Mouse (Mus musculus): ENCODE data around the gene Mrpl10. TPM values are rescaled to one million over a fixed set of nuclear protein-coding genes. Genes with fewer than 3 reads are reported as not detected.

The Mrpl10 gene
- polyA plus RNA-seq (2015; fragmentation: Nextera tagmentation; extraction: Ambion mirVana): 54.3 and 56.2 TPM in 2 replicates

DNA sequence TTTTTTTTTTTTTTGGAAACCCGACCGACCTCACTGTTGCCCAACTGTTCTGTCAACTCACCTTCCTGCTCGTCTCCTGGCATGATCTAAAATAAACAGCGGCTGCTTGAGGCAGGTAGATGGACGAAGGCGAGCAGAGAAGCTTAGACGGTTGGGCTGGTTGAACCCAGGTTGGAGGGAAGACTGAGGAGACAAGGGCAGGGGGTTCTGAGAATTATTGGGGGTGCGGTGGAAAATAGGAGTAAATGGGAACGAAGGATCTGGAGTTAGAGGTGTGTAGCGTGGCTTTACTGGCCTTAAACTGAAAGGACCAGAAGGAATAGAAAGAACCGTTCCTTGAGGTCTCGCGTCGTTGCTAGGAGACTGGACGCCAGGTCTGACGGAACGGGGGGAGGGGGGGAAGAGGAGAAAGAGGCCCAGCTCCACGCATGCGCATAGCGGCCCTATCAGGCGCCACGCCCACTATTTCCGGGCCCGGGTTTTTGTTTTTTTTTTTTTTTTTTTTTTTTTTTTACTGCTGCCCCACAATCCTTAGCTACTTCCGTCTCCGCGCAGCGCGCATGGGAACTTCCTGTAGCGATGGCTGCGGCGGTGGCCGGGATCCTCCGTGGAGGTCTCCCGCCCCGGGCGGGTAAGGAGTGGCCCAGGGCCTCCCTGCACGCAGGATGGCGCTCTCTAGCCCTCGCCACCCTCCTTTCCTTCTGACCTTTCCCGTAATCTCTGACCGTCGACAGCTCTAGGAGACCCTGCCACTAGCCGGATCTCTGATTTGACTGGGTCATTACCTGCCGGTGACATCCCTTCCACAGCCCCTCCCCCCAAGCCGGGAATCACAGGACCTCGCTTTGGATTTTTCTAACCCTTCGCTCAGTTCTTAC is at the start of gene Mrpl10, which contains the start of gene Lrrc46:
Gene Mrpl10 (plus strand): TSS at position 539 of the 878 bp plus-strand sequence.
Gene Lrrc46 (minus strand): TSS at position 386 of the 878 bp plus-strand sequence.
- Histone ChIP-seq H3K36me3 (ENCODE audit: control insufficient read depth, insufficient read depth) (no peaks in the 10 kb centered on the region), H3K4me1 (replicated peaks; ENCODE audit: control insufficient read depth, insufficient read depth, low read length) (peaks cover 11% of the 10 kb centered on the region), H3K27ac (ENCODE audit: low read length) (peak within 1 kb of the TSS; percentile 67; the same call in 1 of the 2 replicates), H3K9ac (replicated peaks; ENCODE audit: low read depth, low read length) (peak within 1 kb of the TSS; percentile 87), H3K4me2 (ENCODE audit: low read length) (peak within 1 kb of the TSS; percentile 97), H3K27me3 (replicated peaks; ENCODE audit: control insufficient read depth, insufficient read depth, low read length) (no peaks in the 10 kb centered on the region), H3K9me3 (ENCODE audit: control insufficient read depth, low read length) (no peaks in the 10 kb centered on the region), H3K4me3 (replicated peaks; ENCODE audit: low read length) (peak within 1 kb of the TSS; percentile 78)
- peak; percentile 94 for ATAC-seq
- WGBS: under 1% methylated on average over 42 of the region's 48 CpGs

DNA sequence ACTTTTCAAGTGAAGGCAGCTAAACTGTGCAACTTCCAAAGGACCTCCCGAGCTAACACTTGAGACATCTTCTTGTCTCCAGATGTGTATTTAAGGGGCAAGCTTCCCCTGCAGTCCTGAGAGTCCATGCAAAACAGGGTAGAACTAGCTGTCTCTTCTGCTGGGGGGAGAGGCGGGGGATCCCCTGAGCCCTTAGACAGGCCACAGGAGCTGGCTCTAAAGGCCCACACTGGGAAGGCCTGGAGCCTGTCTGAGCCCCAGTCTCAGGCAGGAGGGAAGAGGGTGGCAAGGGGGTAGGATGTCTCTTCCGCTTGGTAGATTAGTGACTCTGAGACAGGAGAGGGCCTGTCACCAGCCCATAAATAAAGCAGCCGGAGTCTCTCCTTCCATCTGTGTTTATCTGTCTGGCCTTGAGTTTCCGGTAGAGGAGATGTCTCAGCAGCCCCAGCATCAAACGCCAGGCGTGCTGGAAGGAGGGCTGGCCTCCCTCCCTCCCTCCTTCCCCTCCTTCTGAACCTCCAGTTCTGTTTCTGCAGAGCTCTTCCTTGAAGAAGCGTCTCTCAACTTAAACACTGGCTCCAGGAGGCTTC is 48.5 kb upstream of the Mrpl10 start:
- Histone ChIP-seq H3K36me3 (ENCODE audit: control insufficient read depth, insufficient read depth) (no peaks in the 10 kb centered on the region), H3K27me3 (replicated peaks; ENCODE audit: control insufficient read depth, insufficient read depth, low read length) (0 out of 2 replicates have a peak, but pooled peaks cover 3% of the 10 kb centered on the region), H3K27ac (ENCODE audit: low read length) (no peak overlapping the region), H3K9me3 (ENCODE audit: control insufficient read depth, low read length) (no peaks in the 10 kb centered on the region), H3K4me2 (ENCODE audit: low read length) (no peak overlapping the region), H3K4me1 (replicated peaks; ENCODE audit: control insufficient read depth, insufficient read depth, low read length) (peaks cover 21% of the 10 kb centered on the region), H3K9ac (replicated peaks; ENCODE audit: low read depth, low read length) (no peak overlapping the region), H3K4me3 (replicated peaks; ENCODE audit: low read length) (no peak overlapping the region)
- ATAC-seq: no peak
- WGBS: 56% methylated on average over 8 of the region's 8 CpGs

DNA sequence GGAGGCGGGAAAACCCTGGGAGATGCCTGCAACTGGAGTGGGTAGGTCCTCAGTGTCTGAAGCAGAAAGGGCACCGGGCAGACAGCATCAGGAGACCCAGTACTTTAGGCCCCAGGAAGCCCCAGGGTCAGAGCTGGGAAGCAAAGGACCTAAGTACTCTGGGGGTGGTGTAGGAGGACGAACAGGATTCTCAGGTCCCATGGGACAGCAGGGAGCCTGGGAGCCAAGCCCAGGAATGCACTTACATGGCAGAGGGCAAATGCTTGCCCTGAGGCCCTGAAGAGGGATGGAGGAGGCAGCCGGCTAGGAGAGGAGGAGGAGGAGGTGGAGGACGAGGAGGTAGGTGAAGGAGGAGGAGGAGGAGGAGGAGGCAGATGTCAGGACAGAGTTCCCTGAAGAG is 46.3 kb upstream of the Mrpl10 start:
- no peak for ATAC-seq
- Histone ChIP-seq H3K27me3 (replicated peaks; ENCODE audit: control insufficient read depth, insufficient read depth, low read length) (no peaks in the 10 kb centered on the region), H3K4me2 (ENCODE audit: low read length) (no peak overlapping the region), H3K27ac (ENCODE audit: low read length) (no peak overlapping the region), H3K9ac (replicated peaks; ENCODE audit: low read depth, low read length) (no peak overlapping the region), H3K4me1 (replicated peaks; ENCODE audit: control insufficient read depth, insufficient read depth, low read length) (peaks cover 13% of the 10 kb centered on the region), H3K9me3 (ENCODE audit: control insufficient read depth, low read length) (no peaks in the 10 kb centered on the region), H3K4me3 (replicated peaks; ENCODE audit: low read length) (no peak overlapping the region), H3K36me3 (ENCODE audit: control insufficient read depth, insufficient read depth) (no peaks in the 10 kb centered on the region)
- 31% methylated on average over 5 of the region's 5 CpGs for WGBS

DNA sequence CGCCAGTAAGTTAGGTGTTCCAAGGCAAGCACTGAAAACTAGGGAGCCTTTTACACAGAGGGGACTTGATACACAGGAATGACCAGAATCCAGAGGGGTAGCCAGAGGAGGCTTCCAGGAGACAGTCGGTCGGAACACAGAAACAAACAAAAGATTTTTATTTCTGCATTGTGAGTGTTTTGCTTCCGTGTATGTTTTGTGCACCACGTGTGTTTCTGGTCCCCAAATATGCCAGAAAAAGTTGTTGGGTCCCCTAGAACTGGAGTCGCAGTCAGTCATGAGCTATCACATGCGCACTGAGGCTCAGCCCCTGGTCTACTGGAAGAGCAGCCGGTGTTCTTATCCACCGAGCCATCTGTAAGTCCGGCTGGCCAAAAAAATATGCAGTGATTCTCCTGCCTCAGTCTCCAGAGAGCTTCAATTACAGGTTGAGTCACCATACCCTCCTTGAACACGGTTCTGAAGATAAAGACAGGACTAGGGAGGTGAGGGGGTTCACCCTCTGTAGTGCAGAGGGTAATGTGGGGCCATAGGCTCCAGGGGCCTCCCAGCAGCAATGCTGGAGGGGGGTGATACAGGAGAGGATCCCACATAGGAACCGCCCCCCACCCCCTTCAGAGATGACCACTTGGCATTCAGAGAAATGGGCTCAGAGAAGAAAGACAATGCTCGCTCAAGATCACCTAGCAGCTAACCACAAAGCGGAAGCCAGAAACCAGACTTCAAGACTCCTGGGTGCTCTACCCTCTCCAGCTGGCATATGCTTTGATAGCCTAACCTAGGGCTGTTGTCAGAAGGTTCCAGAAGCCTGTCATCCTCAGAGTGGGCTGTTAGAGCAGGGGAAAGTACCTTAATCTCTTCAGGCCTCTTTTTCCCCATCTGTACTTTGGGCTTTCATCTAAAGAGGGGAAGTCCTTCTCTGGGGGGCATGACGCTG is 45.3 kb upstream of the Mrpl10 start:
- no peaks in the 10 kb centered on the region for H3K36me3 ChIP-seq (ENCODE audit: control insufficient read depth, insufficient read depth)
- no peak overlapping the region for H3K4me3 ChIP-seq (replicated peaks; ENCODE audit: low read length)
- peaks cover 13% of the 10 kb centered on the region for H3K4me1 ChIP-seq (replicated peaks; ENCODE audit: control insufficient read depth, insufficient read depth, low read length)
- no peak overlapping the region for H3K27ac ChIP-seq (ENCODE audit: low read length)
- WGBS: 82% methylated on average over 15 of the region's 15 CpGs
- ATAC-seq: no peak
- no peaks in the 10 kb centered on the region for H3K27me3 ChIP-seq (replicated peaks; ENCODE audit: control insufficient read depth, insufficient read depth, low read length)
- no peak overlapping the region for H3K9ac ChIP-seq (replicated peaks; ENCODE audit: low read depth, low read length)
- H3K4me2 ChIP-seq (ENCODE audit: low read length): no peak overlapping the region
- no peaks in the 10 kb centered on the region for H3K9me3 ChIP-seq (ENCODE audit: control insufficient read depth, low read length)

DNA sequence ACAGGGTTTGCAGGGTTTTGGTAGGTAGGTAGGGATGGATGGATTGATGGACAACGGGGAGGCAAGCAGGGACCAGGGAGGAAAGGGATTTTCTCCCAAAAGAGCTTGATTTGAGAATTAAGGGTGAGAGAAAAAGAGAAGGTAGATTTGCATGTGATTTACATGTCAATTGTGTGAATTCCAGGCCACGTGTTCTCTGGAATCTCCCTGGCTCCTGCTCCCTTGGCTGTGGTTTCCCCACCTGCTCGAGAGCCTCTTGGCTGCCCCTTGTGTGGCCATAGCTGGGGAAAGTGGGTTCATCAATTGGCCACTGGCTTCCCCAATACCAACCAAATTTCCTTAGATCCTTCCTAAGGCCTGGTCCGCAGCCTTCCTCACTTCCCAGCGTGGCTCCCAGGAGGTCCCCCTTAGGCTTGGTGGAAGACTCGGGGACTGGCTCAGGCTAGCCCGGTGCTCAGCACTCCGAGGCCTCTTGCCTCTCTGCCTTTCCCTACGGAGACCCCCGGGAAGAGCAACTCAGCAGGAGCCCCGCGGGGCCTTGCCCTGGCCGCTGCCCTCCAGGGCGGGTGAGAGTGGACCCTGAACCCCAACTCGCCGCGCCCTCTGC is 44.5 kb upstream of the Mrpl10 start:
- H3K4me2 ChIP-seq (ENCODE audit: low read length): peak overlapping the region; percentile 55
- no peaks in the 10 kb centered on the region for H3K9me3 ChIP-seq (ENCODE audit: control insufficient read depth, low read length)
- H3K4me3 ChIP-seq (replicated peaks; ENCODE audit: low read length): peak overlapping the region; percentile 25
- H3K27ac ChIP-seq (ENCODE audit: low read length): no peak overlapping the region
- 4% methylated on average over 17 of the region's 17 CpGs for WGBS
- ATAC-seq: peak; percentile 47; the same call in 1 of the 2 replicates
- peaks cover 13% of the 10 kb centered on the region for H3K4me1 ChIP-seq (replicated peaks; ENCODE audit: control insufficient read depth, insufficient read depth, low read length)
- H3K27me3 ChIP-seq (replicated peaks; ENCODE audit: control insufficient read depth, insufficient read depth, low read length): no peaks in the 10 kb centered on the region
- no peaks in the 10 kb centered on the region for H3K36me3 ChIP-seq (ENCODE audit: control insufficient read depth, insufficient read depth)
- H3K9ac ChIP-seq (replicated peaks; ENCODE audit: low read depth, low read length): peak overlapping the region; percentile 59

DNA sequence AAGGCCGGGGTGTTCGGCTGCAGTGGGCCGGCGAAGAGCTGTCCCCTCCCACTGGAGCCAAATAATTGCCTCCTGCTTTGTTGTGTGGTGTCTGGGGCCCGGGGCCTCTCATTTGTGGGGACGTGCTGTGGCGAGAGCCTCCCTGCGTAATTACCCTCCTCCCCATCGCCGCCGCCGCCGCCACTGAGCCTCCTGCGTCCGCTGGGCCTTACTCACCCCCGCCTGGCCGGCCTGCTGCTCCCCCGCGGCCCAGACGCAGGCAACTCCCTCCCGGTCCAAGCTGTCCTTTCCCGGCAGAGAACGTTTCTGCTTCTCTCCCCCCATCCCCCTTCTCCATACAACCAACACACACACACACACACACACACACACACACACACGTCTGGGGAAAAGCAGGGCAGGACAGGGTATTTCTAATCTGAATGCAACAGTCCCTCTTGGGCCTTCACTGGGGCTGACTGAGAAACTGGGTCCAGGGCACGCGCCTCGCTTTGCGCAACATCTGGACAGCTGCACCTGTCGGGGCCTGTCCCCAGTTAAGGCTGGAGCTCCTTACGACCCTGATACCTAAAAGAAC is 43.9 kb upstream of the Mrpl10 start:
- no peaks in the 10 kb centered on the region for H3K27me3 ChIP-seq (replicated peaks; ENCODE audit: control insufficient read depth, insufficient read depth, low read length)
- peak overlapping the region; percentile 25 for H3K4me3 ChIP-seq (replicated peaks; ENCODE audit: low read length)
- H3K9ac ChIP-seq (replicated peaks; ENCODE audit: low read depth, low read length): peak overlapping the region; percentile 59
- H3K9me3 ChIP-seq (ENCODE audit: control insufficient read depth, low read length): no peaks in the 10 kb centered on the region
- 5% methylated on average over 30 of the region's 30 CpGs for WGBS
- ATAC-seq: peak; percentile 59
- H3K27ac ChIP-seq (ENCODE audit: low read length): no peak overlapping the region
- H3K36me3 ChIP-seq (ENCODE audit: control insufficient read depth, insufficient read depth): no peaks in the 10 kb centered on the region
- peak overlapping the region; percentile 55 for H3K4me2 ChIP-seq (ENCODE audit: low read length)
- H3K4me1 ChIP-seq (replicated peaks; ENCODE audit: control insufficient read depth, insufficient read depth, low read length): peaks cover 13% of the 10 kb centered on the region

DNA sequence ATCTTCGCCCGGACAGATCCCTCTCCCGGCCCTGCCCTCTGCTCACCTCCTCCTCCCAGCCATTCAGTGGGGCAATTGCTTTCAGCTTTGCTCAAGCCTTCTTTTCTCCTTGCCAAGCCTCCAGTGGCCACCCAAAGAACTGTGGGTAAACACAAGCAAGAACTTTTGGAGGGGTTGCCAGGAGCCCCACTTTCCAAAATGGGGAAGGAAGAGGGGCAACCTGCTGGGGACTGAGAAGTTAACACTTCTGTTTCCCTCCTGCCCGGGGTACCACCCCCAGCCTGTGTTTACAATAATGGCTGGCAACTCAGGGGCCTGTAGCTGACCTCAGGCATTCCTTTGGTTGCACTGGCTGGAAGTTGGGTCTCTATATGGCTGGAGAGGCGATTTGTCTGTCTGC is 38.2 kb upstream of the Mrpl10 start:
- WGBS: 48% methylated on average over 5 of the region's 5 CpGs

DNA sequence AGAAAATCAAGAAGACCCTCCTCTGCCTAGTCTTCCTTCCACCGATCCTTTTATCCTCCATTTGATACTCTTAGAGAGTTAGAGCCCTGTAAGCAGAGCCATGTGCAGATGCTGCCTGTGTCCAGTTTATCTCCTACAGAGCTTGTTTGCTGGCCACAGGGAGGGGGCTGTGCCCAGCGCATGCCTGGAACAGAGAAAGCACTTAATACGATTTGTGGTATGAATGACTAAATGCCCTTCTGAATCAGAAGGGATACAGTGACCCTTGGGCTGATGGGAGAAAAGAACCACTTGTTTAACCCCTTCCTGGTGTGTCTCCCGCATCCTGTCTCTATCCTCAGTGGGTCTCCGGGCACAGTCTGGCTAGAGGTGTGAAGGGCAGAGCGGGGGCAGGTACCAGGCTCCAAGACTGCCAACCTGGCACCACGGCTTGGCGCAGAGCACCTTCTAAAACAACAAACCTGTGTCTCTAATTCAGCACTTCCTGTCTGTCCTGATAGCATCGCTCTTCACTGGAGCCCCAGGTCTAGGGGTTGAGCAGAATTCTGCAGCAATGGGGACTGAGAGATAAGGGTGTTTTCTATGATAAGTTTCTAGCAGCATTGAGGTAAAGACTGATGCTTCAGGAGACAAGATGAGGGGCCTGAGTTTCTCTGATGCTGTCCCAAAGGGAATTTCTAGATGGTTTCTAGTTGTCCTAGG is 34.1 kb upstream of the Mrpl10 start:
- WGBS: 74% methylated on average over 9 of the region's 9 CpGs
- Histone ChIP-seq H3K4me3 (replicated peaks; ENCODE audit: low read length) (no peak overlapping the region), H3K27me3 (replicated peaks; ENCODE audit: control insufficient read depth, insufficient read depth, low read length) (peaks cover 5% of the 10 kb centered on the region; the same call in 1 of the 2 replicates), H3K9me3 (ENCODE audit: control insufficient read depth, low read length) (no peaks in the 10 kb centered on the region), H3K9ac (replicated peaks; ENCODE audit: low read depth, low read length) (no peak overlapping the region), H3K4me2 (ENCODE audit: low read length) (no peak overlapping the region), H3K27ac (ENCODE audit: low read length) (no peak overlapping the region), H3K4me1 (replicated peaks; ENCODE audit: control insufficient read depth, insufficient read depth, low read length) (no peaks in the 10 kb centered on the region), H3K36me3 (ENCODE audit: control insufficient read depth, insufficient read depth) (no peaks in the 10 kb centered on the region)
- ATAC-seq: no peak

More for the DNA sequence above, 38.2 kb upstream of the Mrpl10 start:
- Histone ChIP-seq H3K27ac (ENCODE audit: low read length) (no peak overlapping the region), H3K27me3 (replicated peaks; ENCODE audit: control insufficient read depth, insufficient read depth, low read length) (peaks cover 5% of the 10 kb centered on the region; the same call in 1 of the 2 replicates), H3K9ac (replicated peaks; ENCODE audit: low read depth, low read length) (no peak overlapping the region), H3K4me3 (replicated peaks; ENCODE audit: low read length) (no peak overlapping the region), H3K4me1 (replicated peaks; ENCODE audit: control insufficient read depth, insufficient read depth, low read length) (no peaks in the 10 kb centered on the region), H3K4me2 (ENCODE audit: low read length) (no peak overlapping the region), H3K36me3 (ENCODE audit: control insufficient read depth, insufficient read depth) (no peaks in the 10 kb centered on the region), H3K9me3 (ENCODE audit: control insufficient read depth, low read length) (no peaks in the 10 kb centered on the region)
- ATAC-seq: no peak

Measured in forebrain, embryonic 16.5 days (tissue).